Mouse (Mus musculus) ES-Bruce4 (cell line): ENCODE results near the gene Phlpp1. TPM values are rescaled to one million over a fixed set of nuclear protein-coding genes. Genes with fewer than 3 reads are reported as not detected.

Experiments used
- H3K27ac ChIP-seq: 2 replicates; pipeline ENCODE4 v1.5.1; 2012; ENCODE audit warnings: low read length, inconsistent platforms; ENCODE audit not compliant: insufficient read depth
- H3K27me3 ChIP-seq: 2 replicates; pipeline ENCODE4 v1.6.1; 2012; ENCODE audit warnings: mild to moderate bottlenecking, low read length, inconsistent platforms; ENCODE audit not compliant: control insufficient read depth, poor library complexity, insufficient read depth, severe bottlenecking
- H3K36me3 ChIP-seq: 2 replicates; pipeline ENCODE4 v1.6.1; 2012; ENCODE audit warnings: inconsistent platforms, mild to moderate bottlenecking, low read length, moderate library complexity; ENCODE audit not compliant: control insufficient read depth, poor library complexity, insufficient read depth, severe bottlenecking
- H3K4me1 ChIP-seq: one replicate; pipeline ENCODE4 v1.8.1; 2011; ENCODE audit warnings: low read length; ENCODE audit not compliant: control insufficient read depth, insufficient read depth
- H3K4me3 ChIP-seq: 2 replicates; pipeline ENCODE4 v1.5.1; 2011; ENCODE audit warnings: low read depth, mild to moderate bottlenecking, low read length
- H3K9ac ChIP-seq: 2 replicates; pipeline ENCODE4 v1.6.1; 2012; ENCODE audit warnings: low read depth, mild to moderate bottlenecking, inconsistent platforms; ENCODE audit not compliant: poor library complexity, severe bottlenecking
- H3K9me3 ChIP-seq: replicated peaks from 2 replicates; pipeline ENCODE4 v1.6.1; 2012; ENCODE audit warnings: mild to moderate bottlenecking, low read length, inconsistent platforms; ENCODE audit not compliant: control insufficient read depth, poor library complexity, insufficient read depth, severe bottlenecking
- CTCF ChIP-seq: IDR thresholded peaks from one replicate; pipeline ENCODE4 v1.8.1; 2011; ENCODE audit warnings: low read depth, low read length
- EP300 ChIP-seq: IDR thresholded peaks from 2 replicates; pipeline ENCODE4 v1.6.1; 2011; ENCODE audit warnings: low read depth, low read length; ENCODE audit not compliant: insufficient read depth
- POLR2A ChIP-seq: IDR thresholded peaks from one replicate; pipeline ENCODE4 v1.8.1; 2011; ENCODE audit warnings: low read length; ENCODE audit not compliant: insufficient read depth
- polyA plus RNA-seq: library from polyadenylated mRNA; stranded (reverse); fragments of >200 nt; gene quantifications from 2 replicates; pipeline ENCODE4 v1.2.4, GENCODE M21; 2011; ENCODE audit warnings: low read depth; ENCODE audit not compliant: missing spikeins, insufficient read depth, insufficient read length

Gene Phlpp1
- polyA plus RNA-seq, 1 experiment: 13.4 TPM

DNA sequence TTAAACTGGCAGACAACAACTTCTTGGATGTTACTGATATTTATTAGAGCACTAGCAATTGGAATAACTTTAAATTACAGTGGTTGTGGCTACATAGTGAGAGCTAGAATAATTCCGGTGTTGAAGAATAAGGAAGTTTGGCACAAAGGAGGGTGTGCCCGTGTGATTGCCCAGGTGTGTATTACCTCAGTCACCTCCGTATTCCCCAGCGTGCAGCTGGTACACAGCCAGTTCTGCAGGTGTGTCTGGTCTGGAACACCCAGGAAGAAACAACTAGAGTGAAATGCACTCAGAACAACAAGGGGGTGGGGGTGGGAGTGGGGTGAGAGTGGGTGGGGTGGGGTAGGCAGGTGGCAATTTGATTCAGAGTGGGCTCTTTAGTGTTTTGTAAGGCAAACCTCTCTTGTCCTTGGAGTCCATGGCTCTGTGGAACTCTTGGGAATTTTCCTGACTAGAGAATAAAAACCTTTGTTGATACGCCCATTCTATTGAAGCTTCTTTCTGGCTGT lies 107.1 kb downstream of the Phlpp1 start:
- Histone ChIP-seq H3K4me1 (no peaks in the 10 kb centered on the region), H3K36me3 (no peaks in the 10 kb centered on the region), H3K9me3 (no peaks in the 10 kb centered on the region), H3K9ac (no peak overlapping the region), H3K27me3 (no peaks in the 10 kb centered on the region), H3K4me3 (no peak overlapping the region), H3K27ac (no peak overlapping the region)
- TF ChIP-seq POLR2A: no peak
- TF ChIP-seq CTCF: no peak
- no peak for TF ChIP-seq EP300

DNA sequence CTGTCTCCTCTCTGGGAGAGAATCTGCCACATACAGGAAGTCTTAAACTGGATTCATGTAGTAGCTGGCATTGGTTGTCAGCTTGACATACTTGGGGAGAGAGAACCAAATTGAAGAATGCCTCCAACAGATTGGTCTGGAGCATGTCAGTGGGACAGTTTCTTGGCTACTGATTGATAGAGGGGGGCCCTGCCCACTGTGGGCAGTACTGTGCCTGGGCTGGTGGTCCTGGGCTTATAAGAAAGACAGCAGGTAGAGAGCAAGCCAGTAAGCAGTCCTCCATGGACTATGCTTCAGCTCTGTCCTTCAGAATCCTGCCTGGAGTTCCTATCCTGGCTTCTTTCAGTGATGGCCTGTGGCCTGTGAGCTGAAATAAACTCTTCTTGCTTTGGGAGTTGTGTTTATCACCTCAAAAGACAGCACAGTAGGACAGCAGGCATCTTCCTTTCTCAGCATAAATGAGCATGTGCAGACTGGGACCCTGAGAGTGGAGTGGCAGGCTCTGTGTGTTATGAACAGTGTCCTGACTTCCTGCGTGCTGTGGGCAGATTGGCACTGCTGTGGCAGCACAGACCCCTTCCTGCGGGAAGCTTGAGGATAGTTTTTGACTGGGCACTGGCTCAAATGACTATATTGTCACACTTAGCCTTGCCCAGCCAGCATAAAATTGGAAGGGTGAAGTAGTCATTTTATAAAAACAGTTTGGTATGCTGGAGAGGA lies 108.0 kb downstream of the Phlpp1 start:
- H3K4me3 ChIP-seq: no peak overlapping the region
- no peak overlapping the region for H3K27ac ChIP-seq

DNA sequence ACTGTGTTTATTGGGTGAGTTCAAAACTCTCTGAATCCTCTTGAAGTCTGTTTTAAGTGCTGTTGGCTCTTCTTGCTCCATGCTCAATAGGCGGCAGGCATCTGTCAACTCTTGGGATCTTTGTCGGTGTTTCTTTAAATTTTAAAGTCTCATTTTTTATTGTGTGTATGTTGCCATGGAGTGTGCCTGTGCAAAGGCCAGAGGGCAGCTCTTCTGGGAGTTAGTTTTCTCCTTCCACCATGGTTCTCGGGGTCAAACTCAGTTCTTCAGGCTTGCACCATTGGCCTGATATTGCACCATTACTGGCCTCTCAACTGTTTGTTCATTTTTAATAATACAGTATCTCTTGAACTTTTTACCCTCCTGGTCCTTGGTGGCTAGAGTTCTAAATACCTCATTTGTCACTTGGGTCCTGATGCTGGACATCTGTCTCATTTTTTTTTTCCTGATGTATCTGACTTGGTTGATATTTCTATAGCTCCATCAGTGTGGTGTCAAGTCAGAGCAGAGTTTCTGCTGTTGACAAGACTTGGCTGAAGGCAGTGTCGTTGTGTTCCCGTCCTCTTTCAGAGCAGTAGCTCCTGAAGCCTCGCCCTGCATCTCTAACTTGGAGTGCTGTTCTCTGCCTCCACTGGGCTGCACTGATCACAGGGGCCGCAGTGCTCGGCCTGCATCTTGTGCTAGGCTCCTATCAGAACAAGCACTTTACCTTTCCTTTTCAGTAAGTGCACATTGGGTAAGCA lies 108.8 kb downstream of the Phlpp1 start:
- H3K4me1 ChIP-seq: no peaks in the 10 kb centered on the region
- TF ChIP-seq EP300 (no peak), POLR2A (no peak), CTCF (no peak)

More for the DNA sequence above, 108.0 kb downstream of the Phlpp1 start:
- H3K36me3 ChIP-seq: no peaks in the 10 kb centered on the region
- no peaks in the 10 kb centered on the region for H3K9me3 ChIP-seq
- no peak overlapping the region for H3K9ac ChIP-seq
- H3K4me1 ChIP-seq: no peaks in the 10 kb centered on the region
- no peak for TF ChIP-seq POLR2A
- no peak for TF ChIP-seq EP300
- TF ChIP-seq CTCF: no peak
- no peaks in the 10 kb centered on the region for H3K27me3 ChIP-seq

DNA sequence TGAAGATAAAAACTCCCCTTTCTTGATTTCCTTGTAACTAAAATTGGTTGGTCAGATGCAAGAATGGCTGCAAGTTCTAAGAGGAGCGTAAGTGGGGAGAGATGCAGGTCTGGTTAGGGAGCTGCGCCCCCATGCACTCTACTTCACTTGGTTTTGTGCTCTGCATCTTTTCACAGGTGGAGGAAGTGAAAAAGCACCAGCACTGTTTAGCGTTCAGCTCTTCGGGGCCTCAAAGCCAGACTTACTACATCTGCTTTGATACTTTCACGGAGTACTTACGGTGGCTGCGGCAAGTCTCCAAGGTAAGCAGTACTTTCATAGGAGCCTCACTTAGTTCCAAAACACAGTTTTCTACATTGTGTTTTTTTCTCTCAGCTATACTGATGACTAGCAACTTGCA lies 115.3 kb downstream of the Phlpp1 start:
- Histone ChIP-seq H3K9ac (no peak overlapping the region), H3K27ac (no peak overlapping the region), H3K36me3 (no peaks in the 10 kb centered on the region), H3K9me3 (no peaks in the 10 kb centered on the region), H3K27me3 (no peaks in the 10 kb centered on the region), H3K4me1 (no peaks in the 10 kb centered on the region), H3K4me3 (no peak overlapping the region)
- no peak for TF ChIP-seq POLR2A
- no peak for TF ChIP-seq EP300
- no peak for TF ChIP-seq CTCF

More for the DNA sequence above, 108.8 kb downstream of the Phlpp1 start:
- Histone ChIP-seq H3K9me3 (no peaks in the 10 kb centered on the region), H3K27me3 (no peaks in the 10 kb centered on the region), H3K9ac (no peak overlapping the region), H3K36me3 (no peaks in the 10 kb centered on the region), H3K4me3 (no peak overlapping the region), H3K27ac (no peak overlapping the region)

DNA sequence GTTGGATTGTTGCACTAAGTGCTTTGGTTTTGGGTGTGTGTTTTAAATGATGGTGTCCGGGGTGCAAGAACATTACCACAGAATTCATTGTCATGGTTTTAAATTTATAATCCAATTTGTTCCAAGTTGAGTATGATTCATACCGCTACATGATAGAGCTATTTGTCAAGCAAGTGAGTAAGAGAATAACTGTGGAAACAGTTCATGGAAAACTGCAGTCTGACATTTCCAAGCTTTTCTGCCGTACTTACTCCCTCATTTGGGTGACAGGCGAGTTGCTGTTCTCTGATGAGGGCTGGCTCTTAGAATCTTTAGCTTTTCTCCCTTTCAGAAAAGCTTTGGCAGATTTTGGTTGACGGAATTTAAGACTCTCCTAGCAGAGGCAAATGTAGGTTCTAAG lies 117.5 kb downstream of the Phlpp1 start:
- Histone ChIP-seq H3K4me1 (no peaks in the 10 kb centered on the region), H3K27ac (no peak overlapping the region), H3K36me3 (no peaks in the 10 kb centered on the region), H3K4me3 (no peak overlapping the region), H3K9ac (no peak overlapping the region), H3K27me3 (no peaks in the 10 kb centered on the region), H3K9me3 (no peaks in the 10 kb centered on the region)
- TF ChIP-seq EP300 (no peak), CTCF (no peak), POLR2A (no peak)

DNA sequence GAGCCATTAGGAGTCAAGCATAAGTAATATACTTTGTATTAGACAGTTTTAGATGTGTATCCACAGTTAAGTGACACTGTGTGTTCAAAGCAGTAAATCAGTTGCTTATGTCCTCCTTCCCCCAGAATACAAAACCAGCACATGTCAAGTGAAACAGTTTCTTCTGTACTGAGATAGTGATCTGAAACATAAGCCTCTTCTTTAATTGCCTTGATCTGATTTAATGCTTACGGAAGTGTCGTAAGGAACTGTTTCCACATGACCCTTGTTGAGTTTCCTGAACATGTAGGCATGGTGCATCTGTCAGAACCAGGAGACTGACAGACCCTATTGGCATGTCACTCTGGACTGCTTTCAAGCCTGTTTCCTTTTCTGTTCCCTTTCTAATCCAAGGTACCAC lies 118.0 kb downstream of the Phlpp1 start:
- H3K4me3 ChIP-seq: no peak overlapping the region
- no peaks in the 10 kb centered on the region for H3K36me3 ChIP-seq
- H3K9ac ChIP-seq: no peak overlapping the region
- no peak for TF ChIP-seq EP300
- no peaks in the 10 kb centered on the region for H3K4me1 ChIP-seq
- no peaks in the 10 kb centered on the region for H3K27me3 ChIP-seq
- no peak overlapping the region for H3K27ac ChIP-seq
- H3K9me3 ChIP-seq: no peaks in the 10 kb centered on the region
